8 mouse cellular contexts compared by ENCODE assay signal in the genomic region with DNA sequence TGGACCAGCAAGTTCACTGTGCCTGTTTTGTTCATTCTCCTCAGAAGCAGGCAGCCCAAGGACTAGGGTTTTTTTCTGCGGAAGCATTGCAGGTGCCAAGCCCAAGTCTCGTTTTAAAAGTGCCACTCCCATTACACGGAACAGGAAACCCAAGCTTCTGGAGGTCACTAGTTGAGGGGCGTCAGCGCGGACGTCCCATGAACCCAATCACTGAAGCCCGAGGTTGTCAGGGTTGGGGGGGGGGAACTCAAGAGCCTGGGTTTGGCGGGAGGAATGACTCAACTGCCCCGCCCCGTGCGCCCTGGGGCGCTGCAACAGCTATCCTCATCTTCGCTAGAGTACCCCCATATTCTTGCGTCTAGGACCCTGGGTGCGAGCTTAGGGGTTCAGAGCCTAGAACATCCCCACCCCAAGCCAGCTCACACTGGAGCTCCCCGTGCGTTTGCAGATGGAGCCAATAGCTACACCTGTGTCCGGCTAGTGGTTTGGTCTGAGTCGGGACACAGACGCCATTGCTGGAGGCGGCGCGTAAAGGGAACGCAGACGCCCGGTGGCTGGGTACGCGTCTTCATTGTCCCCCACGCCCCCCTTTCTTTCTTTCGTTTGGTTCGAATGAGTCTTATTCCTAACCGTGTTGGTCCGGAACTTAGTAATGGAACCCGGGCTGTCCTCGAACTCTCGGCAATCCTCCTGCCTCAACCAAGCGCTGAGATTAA. TPM values are rescaled to one million over a fixed set of nuclear protein-coding genes. Genes with fewer than 3 reads are reported as not detected.
DNase-seq lines count a peak whose midpoint lies in the region; ATAC-seq and TF ChIP-seq lines count a peak whose summit lies in the region.

No protein-coding gene starts in this region.

- no peaks in the 10 kb centered on the region for H3K4me1 ChIP-seq in intestine, postnatal 0 days (replicated peaks; ENCODE audit: control insufficient read depth, insufficient read depth, low read length)
- peaks cover 38% of the 10 kb centered on the region for H3K4me1 ChIP-seq in liver, embryonic 13.5 days (replicated peaks)
- H3K4me1 ChIP-seq in stomach, embryonic 16.5 days (ENCODE audit: control insufficient read depth, insufficient read depth, low read length) = 0 out of 2 replicates have a peak, but pooled peaks cover 5% of the 10 kb centered on the region

- peak; percentile 65 for ATAC-seq in intestine, postnatal 0 days
- ATAC-seq in liver, embryonic 13.5 days (ENCODE audit: low read depth) = peak; percentile 59
- peak; percentile 61; the same call in 1 of the 2 replicates for ATAC-seq in stomach, embryonic 16.5 days (ENCODE audit: insufficient read depth, low FRiP score)

- peak overlapping the region; percentile 95 for H3K4me2 ChIP-seq in intestine, postnatal 0 days (replicated peaks; ENCODE audit: low read depth)
- H3K4me2 ChIP-seq in liver, embryonic 13.5 days = peak overlapping the region; percentile 98
- peak overlapping the region; percentile 87 for H3K4me2 ChIP-seq in stomach, embryonic 16.5 days (ENCODE audit: low read depth, low read length)

- no peak for TF ChIP-seq CTCF in intestine, postnatal 0 days (IDR thresholded peaks at IDR 0.05; ENCODE audit: low read depth)

- under 1% methylated on average over 38 of the region's 38 CpGs for WGBS in intestine, postnatal 0 days
- WGBS in liver, embryonic 13.5 days (ENCODE audit: insufficient replicate concordance) = under 1% methylated on average over 38 of the region's 38 CpGs
- WGBS in stomach, embryonic 16.5 days = under 1% methylated on average over 38 of the region's 38 CpGs

- H3K36me3 ChIP-seq in intestine, postnatal 0 days (ENCODE audit: control insufficient read depth, insufficient read depth) = no peaks in the 10 kb centered on the region
- no peaks in the 10 kb centered on the region for H3K36me3 ChIP-seq in liver, embryonic 13.5 days
- no peaks in the 10 kb centered on the region for H3K36me3 ChIP-seq in stomach, embryonic 16.5 days (ENCODE audit: control insufficient read depth, insufficient read depth, low read length)

- DNase-seq in right cerebral cortex, postnatal 10 days (ENCODE audit: low spot score in 2 of 2) = peak; percentile 41 to 53
- DNase-seq in right cerebral cortex, adult 2 months (ENCODE audit: low spot score in 2 of 2) = no peak
- DNase-seq in embryo, embryonic 10 days (ENCODE audit: low spot score) = peak; percentile 66
- peak; percentile 99 for DNase-seq in heart, adult 11 months
- peak; percentile 62 for DNase-seq in liver, embryonic 13.5 days
- DNase-seq in naive thymus-derived CD4-positive, alpha-beta T cell, adult 2 months (ENCODE audit: low read depth) = peak; percentile 84

- peak overlapping the region; percentile 64 for H3K4me3 ChIP-seq in intestine, postnatal 0 days (ENCODE audit: low read depth, low read length)
- peak overlapping the region; percentile 70 for H3K4me3 ChIP-seq in liver, embryonic 13.5 days (replicated peaks)
- peak overlapping the region; percentile 62 for H3K4me3 ChIP-seq in stomach, embryonic 16.5 days (replicated peaks; ENCODE audit: low read length)

- peak overlapping the region; percentile 96 for H3K27ac ChIP-seq in intestine, postnatal 0 days (ENCODE audit: low read depth, low read length)
- H3K27ac ChIP-seq in liver, embryonic 13.5 days = peak overlapping the region; percentile 91
- peak overlapping the region; percentile 96 for H3K27ac ChIP-seq in stomach, embryonic 16.5 days (ENCODE audit: low read length)

- H3K27me3 ChIP-seq in intestine, postnatal 0 days (replicated peaks; ENCODE audit: control insufficient read depth, insufficient read depth, low read length) = no peaks in the 10 kb centered on the region
- H3K27me3 ChIP-seq in liver, embryonic 13.5 days = 0 out of 2 replicates have a peak, but pooled peaks cover 2% of the 10 kb centered on the region
- no peaks in the 10 kb centered on the region for H3K27me3 ChIP-seq in stomach, embryonic 16.5 days (ENCODE audit: control insufficient read depth, insufficient read depth, low read length)

- H3K9ac ChIP-seq in intestine, postnatal 0 days (ENCODE audit: low read depth, low read length) = peak overlapping the region; percentile 76
- H3K9ac ChIP-seq in liver, embryonic 13.5 days = peak overlapping the region; percentile 73
- peak overlapping the region; percentile 74 for H3K9ac ChIP-seq in stomach, embryonic 16.5 days (ENCODE audit: low read length)

- H3K9me3 ChIP-seq in intestine, postnatal 0 days (ENCODE audit: control insufficient read depth) = no peaks in the 10 kb centered on the region
- H3K9me3 ChIP-seq in liver, embryonic 13.5 days (replicated peaks) = no peaks in the 10 kb centered on the region
- no peaks in the 10 kb centered on the region for H3K9me3 ChIP-seq in stomach, embryonic 16.5 days (replicated peaks; ENCODE audit: control insufficient read depth, low read length)

RNA-seq across cellular contexts. Expression of gene Rbx1, which starts 56.1 kb away (rescaled TPM):
- 408 and 432 TPM in 2 replicates for polyA plus RNA-seq in intestine, postnatal 0 days (2015; fragmentation: Nextera tagmentation; extraction: Ambion mirVana)
- polyA plus RNA-seq in liver, embryonic 13.5 days (2015; fragmentation: Nextera tagmentation; extraction: Ambion mirVana) = 336 and 337 TPM in 2 replicates
- polyA plus RNA-seq in stomach, embryonic 16.5 days (2015; fragmentation: Nextera tagmentation; extraction: Ambion mirVana) = 417 and 432 TPM in 2 replicates

Comparison
In these comparisons a context has a peak if more than half of its experiments do, and no peak if none do; other contexts are left out.
1. DNase-seq: peak in right cerebral cortex, postnatal 10 days (2 of 2), embryo, embryonic 10 days (single experiment), heart, adult 11 months (single experiment), liver, embryonic 13.5 days (single experiment) and naive thymus-derived CD4-positive, alpha-beta T cell, adult 2 months (single experiment); none in right cerebral cortex, adult 2 months (0 of 2).
2. Peak in every context shown above with its lines, with median percentiles within 50 percentile points of each other: ATAC-seq, H3K27ac ChIP-seq, H3K4me2 ChIP-seq, H3K4me3 ChIP-seq and H3K9ac ChIP-seq.